Mouse (Mus musculus) induced T-regulatory cell, adult 2 months (primary cell): ENCODE measurements around the gene Dgkz.

Experiments
- DNase-seq: peaks from one replicate; pipeline ENCODE4 v3.0.0-alpha.2; 2012; ENCODE audit warnings: low read depth

Dgkz gene

DNA sequence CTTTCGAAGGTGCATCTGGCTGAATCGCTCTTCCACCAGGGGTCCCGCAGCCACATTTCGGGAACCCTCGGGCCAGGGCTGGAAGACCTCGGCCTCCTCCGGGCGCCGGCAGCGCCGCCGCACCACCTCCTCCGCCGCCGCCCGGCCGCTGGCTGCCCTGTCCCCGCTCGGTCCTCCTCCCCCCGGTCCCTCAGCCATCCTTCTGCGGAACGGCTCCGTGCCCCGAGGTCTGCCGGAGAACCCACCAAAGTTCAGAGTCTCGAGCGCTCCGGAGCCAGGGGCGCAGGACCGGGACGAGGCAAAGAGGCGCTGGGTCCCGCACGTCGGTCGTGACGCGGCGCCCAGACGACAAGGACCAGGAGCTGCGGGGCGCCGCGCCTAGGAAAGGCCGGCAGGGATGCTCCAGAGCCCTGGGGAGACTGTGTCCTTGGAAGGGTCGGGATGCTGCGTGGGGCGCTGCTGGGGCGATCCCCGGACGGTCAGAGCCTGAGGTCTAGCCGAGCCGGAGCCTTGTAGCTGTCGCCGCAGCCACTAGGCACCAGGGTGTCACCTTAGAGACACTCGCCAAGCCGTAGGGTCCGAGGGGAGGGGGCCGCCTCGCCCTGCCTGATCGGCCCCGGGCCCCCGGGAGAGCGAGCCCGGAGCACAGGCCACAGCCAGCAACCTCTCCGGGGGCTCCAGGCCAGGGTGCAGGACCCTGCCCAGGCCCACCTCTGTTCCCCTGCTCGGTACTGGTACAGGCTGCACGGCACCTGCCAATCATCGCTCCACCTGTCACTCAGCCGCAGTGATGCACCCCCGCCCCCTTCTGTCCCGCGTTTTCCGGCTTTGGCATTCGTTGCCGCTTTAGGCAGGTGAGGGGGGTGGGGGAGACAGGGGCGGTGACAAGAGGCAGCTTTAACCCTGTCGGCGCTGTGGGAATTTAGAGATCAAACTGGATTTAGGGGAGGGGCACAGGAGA, at the start of gene Dgkz:
Gene Dgkz, minus strand, starts transcription at position 284 of the 961 bp plus-strand sequence.
- peak; percentile 68 for DNase-seq

GRCm38 (mm10) chr2:92025202-92025601, 49.5 kb upstream of the Dgkz start:
- DNase-seq: no peak

DNA sequence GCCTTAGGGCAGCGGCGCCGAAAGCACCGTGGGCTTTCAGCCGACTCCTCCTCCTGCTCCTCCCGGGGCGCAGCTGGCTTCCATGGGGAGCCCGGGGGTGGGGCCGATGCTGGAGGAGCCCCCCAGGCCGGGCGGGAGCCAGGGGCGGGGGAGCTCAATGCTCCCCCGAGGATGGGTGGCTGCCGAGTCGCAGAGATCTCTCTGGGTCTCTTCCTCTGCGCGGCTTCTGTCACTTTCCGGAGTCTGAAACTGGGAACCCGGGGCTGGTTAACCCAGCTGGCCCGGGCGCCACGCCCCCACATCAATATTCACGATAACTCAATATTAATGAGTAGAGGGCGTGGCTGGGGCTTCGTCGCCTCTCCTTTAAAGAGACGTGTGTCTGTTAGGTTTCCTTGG, 48.6 kb upstream of the Dgkz start, which contains the start of gene Creb3l1:
Gene Creb3l1, minus strand, starts transcription at position 229 of the 399 bp plus-strand sequence.
- DNase-seq: peak; percentile 36

DNA sequence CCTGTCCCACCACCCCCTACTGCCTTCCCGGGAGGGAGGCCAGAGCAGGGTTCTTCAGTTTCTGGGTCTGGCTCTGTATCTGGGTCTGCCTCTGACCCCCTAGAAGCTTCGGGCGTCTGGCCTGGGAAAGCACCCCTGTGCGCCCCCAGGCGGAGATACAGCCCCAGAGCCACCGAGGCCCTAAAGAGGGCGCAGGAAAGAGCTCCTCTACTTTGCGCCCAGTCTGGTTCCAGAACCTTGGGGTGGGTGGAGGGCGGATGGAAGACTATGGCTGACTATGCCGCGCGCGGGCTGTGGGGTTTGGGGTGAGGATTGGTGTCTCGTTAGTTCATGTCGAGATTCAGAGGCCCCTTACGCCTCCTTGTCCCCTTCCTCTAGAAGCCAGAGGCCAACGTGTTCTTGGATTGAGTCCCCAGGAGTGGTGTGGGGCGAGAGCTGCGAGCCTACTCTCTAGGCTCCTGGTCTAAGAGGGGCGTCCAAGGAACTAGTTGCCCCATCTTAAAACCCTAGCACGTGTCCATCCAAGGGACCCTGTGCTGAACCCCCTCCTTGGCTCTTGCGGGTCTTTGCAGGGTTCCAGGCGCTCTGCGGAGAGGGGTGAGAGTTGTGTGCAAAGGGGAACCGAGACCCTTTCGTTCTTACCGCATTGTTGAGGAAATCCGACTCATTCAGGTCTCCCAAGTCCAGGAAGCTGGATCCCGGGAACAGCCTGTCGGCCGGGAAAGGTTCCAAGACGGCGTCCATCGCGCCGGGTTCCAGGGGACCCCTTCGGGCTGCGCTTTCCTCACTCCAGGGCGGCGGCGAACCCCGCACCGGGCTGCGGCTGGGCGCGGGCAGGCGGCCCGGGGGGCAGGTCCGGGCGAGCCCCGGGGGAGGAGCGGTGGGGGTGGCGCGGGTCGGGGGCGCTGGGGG, 48.0 kb upstream of the Dgkz start:
- peak; percentile 28 for DNase-seq

GRCm38 (mm10) chr2:92020676-92021265, 45.1 kb upstream of the Dgkz start:
- DNase-seq: no peak

DNA sequence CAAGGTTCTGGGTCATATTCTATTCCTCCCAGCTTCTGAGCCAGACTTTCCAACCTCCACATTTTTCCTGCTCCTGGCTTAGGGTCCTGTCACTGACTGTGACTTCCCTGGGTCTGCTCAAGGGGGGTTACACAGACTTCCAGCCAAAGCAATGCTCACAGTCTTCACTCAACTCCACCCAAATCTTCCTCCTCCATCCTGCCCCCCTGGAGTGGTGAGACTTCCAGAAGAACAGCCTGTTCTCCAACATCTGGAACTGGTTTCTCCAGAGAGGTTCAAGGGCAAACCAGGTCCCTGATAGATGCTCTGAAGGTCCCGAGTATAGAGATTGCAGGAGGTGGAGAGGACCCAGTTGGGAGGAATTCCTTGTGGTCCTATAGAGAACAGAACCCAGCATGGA, 41.8 kb upstream of the Dgkz start:
- no peak for DNase-seq

DNA sequence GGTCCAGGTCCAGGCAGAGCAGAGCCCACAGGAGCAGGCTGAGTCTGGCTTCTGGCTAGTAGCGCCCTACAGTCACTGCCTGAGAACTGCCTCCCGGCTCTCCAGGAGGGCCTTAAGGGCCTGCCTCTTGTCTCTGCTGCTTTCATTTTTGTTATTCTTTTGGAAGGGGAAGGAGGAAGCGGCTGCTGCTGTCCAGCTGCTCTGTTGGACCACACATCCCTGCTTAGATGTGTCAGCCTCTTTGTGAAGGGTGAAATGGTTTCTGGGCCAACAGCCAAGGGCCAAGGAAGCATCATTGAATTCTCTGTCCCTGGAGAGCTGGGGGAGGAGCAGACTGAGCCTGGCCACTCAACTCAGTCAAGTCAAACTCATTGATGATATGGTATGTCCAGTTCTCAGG, 41.3 kb upstream of the Dgkz start:
- no peak for DNase-seq

DNA sequence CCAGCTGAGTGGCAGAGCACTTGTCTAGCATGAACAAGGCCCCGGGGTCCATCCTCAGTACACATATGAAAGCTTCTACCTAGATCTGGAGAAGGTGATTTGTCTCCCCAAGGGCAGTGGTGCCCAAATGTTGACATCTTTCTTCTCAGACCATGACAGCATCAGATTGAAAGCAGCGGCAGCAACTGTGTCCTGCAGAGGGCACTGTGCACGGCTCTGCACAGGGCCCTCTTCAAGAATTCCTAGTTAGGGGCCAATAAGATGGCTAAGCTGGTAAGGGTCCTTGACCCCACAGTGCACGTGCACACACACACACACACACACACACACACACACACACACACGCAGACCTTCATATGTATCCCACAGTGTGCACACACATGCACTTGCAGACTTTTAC, 39.2 kb upstream of the Dgkz start:
- DNase-seq: no peak

- DNase-seq: no peak
These were observed 38.6 kb upstream of the Dgkz start for GRCm38 (mm10) chr2:92014248-92014647.

DNA sequence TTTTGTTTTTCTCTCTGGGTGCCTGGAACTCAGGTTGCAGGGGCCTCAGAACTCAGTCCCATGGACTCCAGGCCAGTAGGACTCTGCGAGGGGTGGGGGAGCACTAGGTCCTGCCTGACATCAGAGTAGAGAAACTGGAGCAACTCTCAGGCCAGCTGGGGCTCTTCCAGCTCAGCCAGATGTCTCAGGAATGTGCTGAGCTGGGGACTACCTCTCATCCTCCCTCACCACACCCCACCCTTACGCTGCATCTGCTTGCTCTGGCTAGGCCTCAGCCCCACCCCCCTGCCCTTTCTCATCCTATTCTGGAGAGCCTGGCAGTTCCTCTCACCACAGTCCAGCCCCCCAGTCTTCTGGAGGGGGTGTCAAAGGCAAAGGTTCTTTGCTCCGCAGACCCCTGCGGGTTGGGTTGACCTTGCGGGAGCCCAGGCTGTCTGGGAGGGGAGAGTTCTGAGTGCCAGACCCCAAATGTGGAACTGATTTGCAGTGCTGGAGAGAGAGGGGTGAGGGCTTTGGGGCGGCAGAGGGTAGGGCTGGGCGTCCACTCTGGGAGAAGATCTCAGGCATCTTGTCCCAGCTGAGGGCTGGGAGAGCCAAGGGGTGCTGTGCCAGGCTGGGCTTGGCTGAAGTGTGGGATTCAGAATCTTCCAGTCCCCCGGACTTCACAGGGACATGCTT, 37.2 kb upstream of the Dgkz start:
- DNase-seq: no peak

DNA sequence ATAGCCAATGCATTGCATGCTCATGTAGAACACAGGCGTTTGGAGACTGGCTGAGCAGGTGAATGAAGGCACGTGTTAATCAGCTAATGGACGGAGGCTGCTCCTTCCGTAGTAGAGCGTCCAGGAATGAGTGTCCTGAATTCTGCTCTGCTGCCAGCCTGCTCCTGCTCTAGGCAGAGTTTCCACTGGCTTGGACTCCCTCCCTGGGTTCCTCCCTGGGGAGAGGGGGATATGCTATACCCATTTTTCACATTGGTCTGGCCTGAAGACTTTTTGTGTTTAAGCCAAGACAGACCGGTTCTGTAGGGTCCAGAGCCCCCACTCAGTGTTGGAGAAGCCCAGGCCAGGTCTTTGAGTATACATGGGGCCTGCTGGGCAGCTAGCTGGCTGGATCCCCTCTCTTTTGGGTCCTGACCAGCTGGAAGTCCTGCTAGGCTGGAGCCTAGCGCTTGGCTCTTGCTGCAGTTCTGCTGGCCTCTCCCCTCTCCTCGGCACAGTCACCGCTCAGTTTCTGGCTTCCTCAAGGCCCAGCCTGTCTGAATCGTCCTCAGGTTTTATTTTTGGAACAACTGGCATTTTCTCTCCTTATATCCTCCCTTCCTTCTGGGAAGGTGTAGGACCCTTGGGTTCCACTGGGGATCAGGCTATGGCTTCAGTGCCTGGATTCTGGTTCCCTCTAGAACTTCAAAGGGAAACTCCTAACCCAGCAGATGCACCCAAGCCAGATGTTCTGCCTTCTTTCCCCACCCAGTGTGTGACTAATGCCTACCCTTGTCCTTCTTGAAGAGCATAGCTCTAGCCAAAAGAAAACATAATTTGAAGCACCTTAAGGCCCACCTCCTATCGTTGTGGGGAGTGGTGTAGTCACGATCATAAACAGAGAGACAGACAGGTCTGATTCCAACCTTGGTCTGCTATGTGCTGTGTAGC, 36.0 kb upstream of the Dgkz start:
- no peak for DNase-seq

DNA sequence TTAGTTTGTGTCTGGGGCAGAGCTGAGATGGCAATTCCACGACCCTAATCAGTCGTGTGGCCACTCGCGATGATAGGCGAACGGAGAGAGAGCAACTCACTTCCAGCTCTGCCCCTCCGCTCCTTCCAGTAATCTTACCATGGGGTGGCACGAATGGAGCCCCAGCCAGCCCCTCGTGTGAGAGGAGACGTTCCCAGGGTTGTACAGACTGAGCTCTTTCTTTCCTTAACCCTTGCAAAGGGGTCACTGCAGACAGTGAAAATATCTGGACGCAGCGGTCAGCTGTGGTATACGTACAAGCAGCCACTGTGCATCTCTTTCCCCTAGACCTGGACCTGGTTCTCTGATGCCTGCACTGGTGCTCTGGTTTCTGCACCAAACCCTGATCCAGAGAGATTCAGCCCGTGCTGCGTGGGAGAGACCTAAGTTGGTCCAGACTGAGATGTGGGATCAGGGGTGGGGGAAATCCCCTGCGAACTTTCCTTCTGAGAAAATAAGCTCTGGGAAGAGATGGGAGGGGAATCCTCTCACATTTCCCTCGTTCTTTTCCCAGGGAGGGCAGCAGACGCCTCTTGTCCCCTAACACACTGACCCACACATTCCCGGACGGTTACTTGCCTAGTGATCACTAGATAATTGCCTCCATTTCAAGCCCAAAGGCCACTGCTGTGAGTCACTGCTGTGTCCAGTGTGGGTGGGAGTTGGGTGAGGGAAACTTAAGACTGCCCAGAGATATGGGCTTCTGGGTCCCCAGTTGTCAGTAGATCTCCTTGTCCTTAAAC, 33.1 kb upstream of the Dgkz start:
- no peak for DNase-seq

DNA sequence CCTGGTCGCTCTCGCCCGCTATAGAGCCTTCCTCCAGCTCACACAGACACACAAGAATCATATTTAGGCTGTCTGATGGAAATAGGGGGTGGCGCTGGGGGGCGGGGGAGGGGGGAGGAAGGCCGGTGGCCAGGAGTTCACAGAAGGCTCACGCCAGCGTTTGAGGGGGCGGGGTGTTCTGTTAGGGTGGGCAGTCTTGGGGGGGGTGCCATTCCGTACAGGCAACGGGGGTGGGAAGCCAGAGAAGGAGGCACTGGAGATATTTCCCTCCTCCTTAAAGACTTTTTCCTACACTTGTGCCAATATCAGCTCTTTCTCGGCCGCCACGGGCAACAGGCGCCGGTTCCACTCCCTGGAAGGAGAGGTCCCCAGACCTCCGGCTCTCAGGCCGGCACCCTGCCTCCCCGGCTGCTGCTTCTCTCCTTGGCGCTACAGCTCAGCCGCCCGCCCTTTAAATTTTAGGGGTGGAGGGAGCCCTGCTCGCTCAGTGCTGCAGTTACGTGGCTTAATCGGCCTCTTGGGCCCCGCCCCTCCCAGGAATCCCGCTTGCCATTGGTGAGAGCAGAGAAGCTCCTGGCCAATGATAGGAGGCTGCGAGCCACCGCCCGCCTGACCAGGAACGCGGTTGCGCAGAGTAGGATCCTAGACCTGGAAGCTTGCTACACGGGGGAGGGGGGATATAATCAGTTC, 32.4 kb upstream of the Dgkz start:
- DNase-seq: peak; percentile 97

- peak; percentile 31 for DNase-seq
These were observed 31.6 kb upstream of the Dgkz start for GRCm38 (mm10) chr2:92006983-92007921.

GRCm38 (mm10) chr2:92006491-92006890, 30.8 kb upstream of the Dgkz start:
- no peak for DNase-seq

GRCm38 (mm10) chr2:92004617-92005016, 29.0 kb upstream of the Dgkz start:
- no peak for DNase-seq

GRCm38 (mm10) chr2:91997905-91998608, 22.4 kb upstream of the Dgkz start:
- no peak for DNase-seq
